Mouse (Mus musculus) cerebellum, adult 18-20 months (tissue): ENCODE data around the gene 2310034G01Rik.
A peak's percentile ranks its signal among the peaks of the same experiment; 100 is the strongest.

ENCODE experiments used
- DNase-seq, 2 experiments: peaks; one replicate each; pipeline ENCODE4 v3.0.0; 2021

2310034G01Rik gene

GRCm38 (mm10) chr19:46327531-46328064 is 22.5 kb downstream of the 2310034G01Rik start:
- DNase-seq = no peak

- peak; percentile 74 to 85 for DNase-seq
Observed at GRCm38 (mm10) chr19:46326756-46327305, 23.3 kb downstream of the 2310034G01Rik start, which contains the start of gene Psd. Gene Psd, minus strand, starts transcription at chr19:46327156.

GRCm38 (mm10) chr19:46326019-46326755 is 23.9 kb downstream of the 2310034G01Rik start:
- DNase-seq = peak; percentile 64 to 66

- no peak for DNase-seq
Observed at GRCm38 (mm10) chr19:46324918-46325317, 25.2 kb downstream of the 2310034G01Rik start.

GRCm38 (mm10) chr19:46324366-46324765 is 25.7 kb downstream of the 2310034G01Rik start:
- DNase-seq = peak in 1 of 2 experiments; percentile 26

GRCm38 (mm10) chr19:46323716-46324115 is 26.4 kb downstream of the 2310034G01Rik start:
- DNase-seq = peak in 1 of 2 experiments; percentile 14

GRCm38 (mm10) chr19:46322996-46323572 is 27.0 kb downstream of the 2310034G01Rik start:
- peak; percentile 36 to 53 for DNase-seq

GRCm38 (mm10) chr19:46322144-46322995 is 27.7 kb downstream of the 2310034G01Rik start:
- DNase-seq = peak; percentile 26 to 53

GRCm38 (mm10) chr19:46321101-46321943 is 28.8 kb downstream of the 2310034G01Rik start:
- peak; percentile 82 to 85 for DNase-seq

GRCm38 (mm10) chr19:46320076-46320785 is 29.9 kb downstream of the 2310034G01Rik start:
- DNase-seq = peak; percentile 5 to 22

- DNase-seq = peak; percentile 71 to 74
Observed at GRCm38 (mm10) chr19:46318586-46319378, 31.3 kb downstream of the 2310034G01Rik start.

GRCm38 (mm10) chr19:46318031-46318471 is 32.1 kb downstream of the 2310034G01Rik start:
- peak; percentile 42 to 54 for DNase-seq

GRCm38 (mm10) chr19:46317546-46317885 is 32.6 kb downstream of the 2310034G01Rik start:
- DNase-seq = peak in 1 of 2 experiments; percentile 45

GRCm38 (mm10) chr19:46316846-46317545 is 33.1 kb downstream of the 2310034G01Rik start:
- peak; percentile 34 to 37 for DNase-seq

- DNase-seq = peak; percentile 2 to 11
Observed at GRCm38 (mm10) chr19:46315752-46316610, 34.1 kb downstream of the 2310034G01Rik start.

- peak in 1 of 2 experiments; percentile 14 for DNase-seq
Observed at GRCm38 (mm10) chr19:46314872-46315742, 35.0 kb downstream of the 2310034G01Rik start.

GRCm38 (mm10) chr19:46314151-46314601 is 35.9 kb downstream of the 2310034G01Rik start:
- DNase-seq = peak; percentile 26 to 32
